Mouse (Mus musculus) liver, embryonic 14.5 days (tissue): ENCODE measurements at regions not wholly inside any gene's neighbourhood (a gene's known extent, or its start where the extent isn't known, plus 50 kb on each side); places are given as distances from the start of the nearest gene placed in this dataset.

Source experiments
- CTCF ChIP-seq: IDR thresholded peaks from 2 replicates; pipeline ENCODE4 v1.5.1; 2016; ENCODE audit warnings: antibody characterized with exemption, low read depth, control low read depth
- EP300 ChIP-seq: IDR thresholded peaks from 2 replicates; pipeline ENCODE4 v1.6.1; 2016; ENCODE audit warnings: antibody characterized with exemption, low read depth

DNA sequence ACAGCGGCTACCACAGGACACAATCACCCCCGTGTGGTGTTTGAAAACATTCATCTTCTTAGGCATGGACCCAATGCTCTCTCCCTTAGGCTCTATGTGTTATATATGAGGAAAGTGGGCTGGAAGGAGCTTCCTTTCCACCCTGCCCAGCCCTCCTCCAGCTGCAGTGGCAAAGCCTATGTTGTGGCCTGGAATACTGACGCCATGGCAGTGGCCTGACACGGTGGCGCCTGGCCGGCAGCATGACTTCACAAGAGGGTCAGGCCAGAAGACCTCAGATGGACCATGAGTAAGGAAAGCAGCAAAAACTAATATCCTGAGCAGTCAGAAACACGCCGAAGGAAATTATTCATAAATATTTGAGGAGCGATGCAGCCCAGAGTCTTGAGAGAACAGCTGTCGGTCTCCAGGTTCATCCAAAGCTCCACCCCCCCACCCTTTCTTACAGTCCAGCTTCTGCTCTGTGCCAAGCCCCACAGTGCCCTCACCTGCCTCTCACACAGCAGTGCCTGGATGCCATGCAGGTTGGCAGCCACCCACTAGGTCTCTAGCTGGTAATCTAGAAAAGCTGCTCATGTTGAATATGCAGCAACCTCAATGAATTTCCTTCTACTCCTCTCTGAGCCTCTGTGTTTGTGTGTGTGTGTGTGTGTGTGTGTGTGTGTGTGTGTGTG lies 577.3 kb upstream of the Clint1 start:
- TF ChIP-seq CTCF (no peak), EP300 (no peak)
